Mouse (Mus musculus) CD4-positive helper T cell, adult 2 months (primary cell): ENCODE results near the gene Arhgef3.

Experiments used
- DNase-seq: peaks from one replicate; pipeline ENCODE4 v3.0.0-alpha.2; 2012; ENCODE audit warnings: low read depth, missing footprints, low spot score

Gene Arhgef3

DNA sequence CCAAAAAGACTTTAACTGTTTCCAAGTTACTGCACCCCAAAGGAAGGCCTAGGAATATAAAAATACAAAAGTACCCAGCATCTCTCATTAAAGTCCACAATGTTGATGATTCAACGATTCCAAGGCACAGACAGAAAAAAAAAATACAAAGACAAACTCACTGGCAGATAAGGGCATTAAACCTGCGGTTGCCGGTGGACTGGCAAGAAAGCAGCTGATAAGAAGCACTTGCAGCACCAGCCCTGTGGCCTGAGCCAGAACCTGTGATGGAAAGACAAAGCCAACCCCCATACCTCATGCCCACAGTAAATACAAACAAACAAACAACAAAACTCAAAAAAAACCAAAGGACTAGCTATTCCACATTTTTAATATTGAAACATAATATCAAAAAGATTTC is 295.0 kb downstream of the Arhgef3 start:
- DNase-seq, result no peak

DNA sequence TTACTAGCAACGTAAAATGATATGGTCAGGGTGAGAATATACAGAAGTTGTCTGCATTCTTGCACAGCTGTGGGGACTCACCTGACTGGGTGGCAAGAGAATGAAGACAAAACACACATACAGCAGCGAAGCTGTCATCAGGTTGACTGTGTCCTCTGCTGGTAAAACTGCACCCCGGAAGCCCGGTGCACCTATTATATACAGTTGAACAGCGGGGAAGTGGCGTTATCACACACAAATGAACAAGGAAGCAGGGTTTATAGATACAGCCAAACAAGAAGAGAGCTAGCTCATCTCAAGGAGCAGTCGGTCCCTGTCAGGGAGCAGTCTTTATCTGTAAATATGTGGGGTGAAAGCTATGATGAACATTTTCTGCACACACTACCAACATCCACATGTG is 296.8 kb downstream of the Arhgef3 start:
- DNase-seq, result peak; percentile 47

DNA sequence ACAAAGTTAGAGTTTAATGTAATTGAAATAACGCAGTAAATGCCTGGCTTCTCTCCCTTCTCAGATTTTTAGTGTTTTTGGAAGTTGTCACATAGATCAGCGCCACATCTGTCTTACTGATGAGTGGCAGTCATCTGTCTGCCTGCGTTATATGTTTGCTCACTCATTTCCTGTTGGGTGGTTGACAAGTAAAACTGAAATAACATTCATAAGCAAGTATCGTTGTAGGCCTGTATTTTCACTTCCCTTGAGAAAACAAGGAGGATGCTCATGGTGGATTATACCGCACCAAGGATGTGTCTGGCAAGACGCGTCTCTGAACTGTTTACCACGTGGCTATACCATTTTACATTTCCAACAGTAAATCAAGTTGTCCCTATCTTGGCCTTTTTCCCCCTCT is 298.0 kb downstream of the Arhgef3 start:
- peak; percentile 74 for DNase-seq

DNA sequence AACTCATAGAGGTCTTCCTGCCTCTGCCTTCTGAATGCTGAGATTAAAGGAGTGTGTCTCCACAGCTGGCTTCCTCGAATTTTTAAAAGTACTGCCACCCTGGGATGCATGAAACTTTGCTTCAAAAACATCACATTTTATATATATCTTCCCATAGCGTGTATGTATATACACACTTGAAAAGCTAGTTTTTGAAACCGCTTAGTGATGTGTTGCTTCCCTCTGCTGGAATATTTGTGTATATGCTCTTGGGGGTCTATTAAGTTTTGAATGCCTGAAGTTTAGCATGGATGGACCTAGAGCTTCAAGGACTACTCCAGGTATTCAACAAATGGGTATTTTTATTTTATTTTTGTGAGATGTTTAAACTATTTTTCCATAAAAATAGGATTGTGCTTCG is 299.3 kb downstream of the Arhgef3 start:
- DNase-seq, result peak; percentile 76

DNA sequence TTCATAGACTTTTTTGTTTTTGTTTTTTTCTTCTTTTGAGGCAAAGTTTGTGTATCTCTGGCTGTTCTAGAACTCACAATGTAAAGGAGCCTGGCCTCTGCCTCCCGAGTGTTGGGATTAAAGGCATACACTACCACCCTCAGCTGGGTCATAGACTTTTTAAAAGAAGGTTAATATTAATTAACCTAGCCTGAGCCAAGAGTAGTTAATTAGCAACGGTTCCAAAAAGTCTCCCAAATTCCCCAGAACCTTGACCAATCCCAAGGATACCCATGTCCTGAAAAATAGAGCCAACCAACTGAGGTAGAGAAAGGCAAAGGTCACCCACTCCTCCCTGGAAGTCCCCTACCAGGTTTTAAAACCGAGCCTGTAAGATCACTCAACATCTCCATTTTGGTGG is 306.1 kb downstream of the Arhgef3 start:
- no peak for DNase-seq

DNA sequence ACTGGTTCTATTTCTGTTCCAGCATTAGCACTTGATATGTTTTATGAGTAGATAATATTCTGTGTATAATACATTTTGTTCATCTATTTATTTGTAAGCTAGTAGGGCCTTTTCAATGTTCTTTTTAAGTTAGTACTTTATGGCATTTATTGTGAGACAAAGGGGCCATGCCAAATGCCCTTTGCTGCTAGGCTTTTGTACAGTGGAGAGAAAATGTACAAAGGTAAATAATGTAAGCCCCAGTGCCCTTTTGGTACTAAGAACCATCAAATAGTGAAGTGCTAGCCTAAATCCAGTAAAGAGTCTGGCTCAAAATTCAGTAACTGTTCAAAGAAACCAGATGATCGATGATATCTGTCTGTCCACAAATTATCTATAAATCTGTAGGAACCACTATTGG is 307.6 kb downstream of the Arhgef3 start:
- no peak for DNase-seq

DNA sequence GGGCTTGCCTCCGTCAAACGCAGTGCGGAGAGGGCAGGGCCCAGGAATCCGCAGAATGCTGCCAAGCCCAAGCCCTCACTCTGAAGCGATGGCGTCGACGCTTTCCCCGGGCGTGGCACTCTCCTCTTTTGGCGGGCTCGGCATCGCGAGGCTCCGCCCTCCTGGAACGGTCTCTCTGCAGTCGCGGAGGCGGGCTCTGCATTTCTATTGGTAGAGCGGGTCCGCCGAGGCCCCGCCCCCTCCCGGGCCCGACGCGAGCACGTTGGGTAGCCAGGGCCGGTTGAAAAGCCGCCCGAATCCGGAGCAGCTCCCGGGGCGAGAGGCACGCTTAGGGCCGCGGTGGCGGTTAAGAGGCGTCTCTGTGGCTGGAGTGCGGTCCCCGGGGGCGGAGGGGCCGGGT is 313.9 kb downstream of the Arhgef3 start, which contains the start of gene Fam208a:
Gene Fam208a (plus strand): TSS at position 262 of the 400 bp plus-strand sequence.
- peak; percentile 96 for DNase-seq

DNA sequence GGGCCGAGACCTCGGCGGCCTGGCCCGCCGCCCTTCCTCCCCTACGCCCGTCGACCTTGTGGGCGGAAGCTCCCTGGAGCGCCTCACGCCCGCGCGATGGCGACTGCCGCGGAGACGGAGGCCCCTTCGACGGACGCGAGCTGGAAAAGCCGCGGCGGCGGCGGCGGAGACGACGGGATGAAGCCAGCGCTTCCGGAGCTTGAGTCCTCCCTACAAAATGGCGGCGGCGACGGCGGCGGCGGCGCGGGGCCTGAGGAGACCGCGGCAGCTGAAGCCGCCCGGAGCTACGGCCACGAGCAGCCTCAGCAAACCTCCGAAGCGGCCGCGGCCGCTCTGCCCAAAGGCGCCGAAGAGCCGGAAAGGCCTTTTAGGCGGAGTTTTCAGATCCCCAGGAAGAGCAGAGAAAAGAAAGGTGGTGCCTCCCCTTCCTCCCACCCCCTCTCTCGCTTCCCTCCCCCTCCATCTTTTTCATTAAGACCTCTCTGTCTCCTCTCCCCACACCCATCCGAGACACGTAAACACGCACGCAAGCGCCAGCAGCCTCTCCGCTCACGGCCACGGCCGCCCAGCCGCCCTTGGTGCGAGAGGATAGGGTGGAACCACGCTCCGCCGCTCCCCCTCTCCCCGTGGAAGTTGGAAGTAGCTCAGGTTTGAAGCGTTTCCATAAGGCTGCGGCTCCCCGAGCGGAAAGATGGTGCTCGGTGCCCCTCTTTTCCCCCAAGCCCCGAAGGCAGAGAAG is 314.4 kb downstream of the Arhgef3 start:
- DNase-seq, result peak; percentile 90

DNA sequence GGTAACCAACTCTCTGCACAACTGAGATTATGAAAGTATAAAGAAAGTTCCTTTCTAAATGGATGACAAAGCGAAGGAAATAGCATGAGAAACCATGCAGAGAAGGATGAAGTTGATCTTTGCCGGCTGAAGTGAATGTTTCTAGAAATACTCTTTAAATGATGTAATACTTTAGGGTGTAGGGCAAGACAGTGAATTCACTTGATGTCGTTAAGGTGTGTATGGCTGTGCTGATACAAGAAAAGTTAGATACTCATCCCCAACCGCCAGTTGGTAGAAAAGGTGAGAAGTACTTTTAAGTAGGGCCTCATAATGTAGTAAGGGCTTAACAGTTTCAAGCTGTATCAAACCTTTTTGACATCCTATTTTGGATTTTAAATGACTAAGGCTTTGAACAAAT is 315.6 kb downstream of the Arhgef3 start:
- no peak for DNase-seq

DNA sequence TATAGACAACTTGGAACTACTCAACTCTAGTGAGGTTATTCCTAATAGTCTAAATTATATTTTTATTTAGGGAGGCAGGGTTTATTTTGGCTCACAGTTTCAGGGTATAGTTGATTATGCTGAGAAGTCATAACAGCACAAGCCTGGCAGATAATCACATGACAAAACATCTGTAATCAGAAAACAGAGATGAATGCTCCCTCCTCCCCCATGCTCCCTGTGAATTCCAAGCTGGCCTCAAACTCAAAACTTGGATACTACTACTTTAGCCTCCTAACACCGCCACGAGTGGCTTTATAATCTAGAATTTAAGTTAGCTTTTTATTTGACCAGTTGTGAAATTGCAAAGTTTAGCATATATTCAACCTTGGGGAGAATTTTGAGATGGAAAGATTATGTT is 317.4 kb downstream of the Arhgef3 start:
- no peak for DNase-seq

DNA sequence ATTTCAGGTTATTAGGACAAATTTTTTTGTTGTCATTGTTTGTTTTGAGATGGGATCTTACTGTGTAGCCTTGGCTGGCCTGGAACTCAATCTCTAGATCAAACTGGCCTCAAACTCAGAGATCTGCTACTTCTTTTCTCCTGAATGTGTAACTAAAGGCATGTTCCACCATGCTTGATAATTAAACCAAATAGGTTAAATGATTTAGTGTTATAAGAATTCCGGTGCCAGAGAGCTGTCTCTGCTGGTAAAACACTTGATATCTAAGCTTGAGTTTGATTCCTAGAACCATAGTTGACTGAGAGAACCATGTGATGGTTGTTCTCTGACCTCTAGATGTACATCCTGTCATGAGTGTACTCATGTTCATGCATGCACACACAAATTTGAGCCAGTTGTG is 321.4 kb downstream of the Arhgef3 start:
- no peak for DNase-seq

DNA sequence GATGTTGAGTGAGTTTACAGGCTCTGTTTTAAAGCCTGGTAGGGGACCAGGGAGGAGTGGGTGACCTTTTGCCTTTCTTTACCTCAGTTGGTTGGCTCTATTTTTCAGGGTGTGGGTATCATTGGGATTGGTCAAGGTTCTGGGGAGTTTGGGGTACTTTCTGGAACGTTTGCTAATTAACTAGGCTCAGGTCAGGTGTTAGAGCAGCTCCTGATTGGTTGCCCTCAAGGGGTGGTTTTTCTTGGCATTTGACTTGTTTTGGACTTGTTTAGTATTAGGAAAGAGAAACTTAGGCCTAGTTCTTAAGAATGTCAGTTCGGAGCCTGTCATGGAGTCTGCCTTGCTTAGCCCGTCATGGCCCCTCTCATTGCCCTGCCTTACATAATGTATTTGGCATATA is 322.1 kb downstream of the Arhgef3 start:
- no peak for DNase-seq

DNA sequence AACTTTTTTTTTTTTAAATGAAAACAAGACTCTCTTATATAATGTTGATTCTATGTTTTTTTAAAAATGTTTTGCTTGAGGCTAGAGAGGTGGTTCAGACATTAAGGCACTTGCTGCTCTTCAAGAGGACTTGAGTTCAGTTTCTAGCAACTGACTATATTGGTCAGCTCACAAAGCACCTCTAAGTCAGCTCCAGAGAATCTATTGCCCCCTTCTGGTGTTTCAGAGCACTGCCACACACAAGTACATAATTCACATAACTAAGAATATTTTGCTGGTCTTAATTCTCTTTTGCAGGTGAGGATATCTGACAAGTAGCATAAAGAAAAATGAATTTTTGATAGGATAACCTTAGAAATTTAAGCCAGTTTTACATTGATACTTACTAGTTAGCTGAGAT is 326.2 kb downstream of the Arhgef3 start:
- DNase-seq, result peak; percentile 48

DNA sequence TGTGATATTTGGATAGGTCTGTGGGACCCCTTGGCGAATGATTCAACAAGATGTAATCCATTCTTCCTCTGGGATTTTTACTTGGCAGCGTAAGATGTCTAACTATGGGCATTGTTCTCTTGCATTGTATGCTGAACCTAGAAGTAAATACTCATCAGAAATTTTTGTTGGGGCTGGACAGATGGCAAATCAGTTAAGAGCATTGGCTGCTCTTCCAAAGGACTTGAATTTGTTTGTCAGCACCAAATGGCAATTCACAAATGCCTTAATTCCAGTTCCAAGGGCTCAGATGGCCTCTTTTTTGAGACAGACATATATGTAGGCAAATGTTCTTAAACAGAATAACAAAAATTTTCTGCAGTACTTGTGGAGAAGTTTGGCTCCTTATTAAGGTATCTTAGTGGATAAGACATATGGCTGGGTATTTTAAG is 330.2 kb downstream of the Arhgef3 start:
- no peak for DNase-seq

DNA sequence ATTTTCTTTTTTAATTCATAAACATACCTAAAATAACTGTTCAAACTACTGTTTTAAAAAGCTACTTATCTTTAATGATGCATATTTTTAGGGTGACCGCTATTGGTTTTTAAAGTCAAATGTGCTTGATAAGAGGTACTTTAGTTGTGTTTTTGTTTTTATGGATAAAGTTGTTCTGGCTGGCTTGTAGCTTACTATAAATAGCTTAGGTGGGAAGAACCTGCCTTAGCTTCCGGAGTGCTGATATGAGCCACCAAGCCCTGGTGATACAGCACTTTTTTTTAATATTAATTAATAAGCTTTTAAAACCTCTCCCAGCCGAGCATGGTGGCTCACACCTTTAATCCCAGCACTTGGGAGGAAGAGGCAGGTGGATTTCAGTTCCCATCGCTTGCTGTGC is 332.3 kb downstream of the Arhgef3 start:
- no peak for DNase-seq
